Mouse (Mus musculus): ENCODE data around the gene D130043K22Rik. TPM values are rescaled to one million over a fixed set of nuclear protein-coding genes. Genes with fewer than 3 reads are reported as not detected.

Gene D130043K22Rik
- polyA plus RNA-seq, 1 experiment from 2014 or later, result 0.11 TPM

DNA sequence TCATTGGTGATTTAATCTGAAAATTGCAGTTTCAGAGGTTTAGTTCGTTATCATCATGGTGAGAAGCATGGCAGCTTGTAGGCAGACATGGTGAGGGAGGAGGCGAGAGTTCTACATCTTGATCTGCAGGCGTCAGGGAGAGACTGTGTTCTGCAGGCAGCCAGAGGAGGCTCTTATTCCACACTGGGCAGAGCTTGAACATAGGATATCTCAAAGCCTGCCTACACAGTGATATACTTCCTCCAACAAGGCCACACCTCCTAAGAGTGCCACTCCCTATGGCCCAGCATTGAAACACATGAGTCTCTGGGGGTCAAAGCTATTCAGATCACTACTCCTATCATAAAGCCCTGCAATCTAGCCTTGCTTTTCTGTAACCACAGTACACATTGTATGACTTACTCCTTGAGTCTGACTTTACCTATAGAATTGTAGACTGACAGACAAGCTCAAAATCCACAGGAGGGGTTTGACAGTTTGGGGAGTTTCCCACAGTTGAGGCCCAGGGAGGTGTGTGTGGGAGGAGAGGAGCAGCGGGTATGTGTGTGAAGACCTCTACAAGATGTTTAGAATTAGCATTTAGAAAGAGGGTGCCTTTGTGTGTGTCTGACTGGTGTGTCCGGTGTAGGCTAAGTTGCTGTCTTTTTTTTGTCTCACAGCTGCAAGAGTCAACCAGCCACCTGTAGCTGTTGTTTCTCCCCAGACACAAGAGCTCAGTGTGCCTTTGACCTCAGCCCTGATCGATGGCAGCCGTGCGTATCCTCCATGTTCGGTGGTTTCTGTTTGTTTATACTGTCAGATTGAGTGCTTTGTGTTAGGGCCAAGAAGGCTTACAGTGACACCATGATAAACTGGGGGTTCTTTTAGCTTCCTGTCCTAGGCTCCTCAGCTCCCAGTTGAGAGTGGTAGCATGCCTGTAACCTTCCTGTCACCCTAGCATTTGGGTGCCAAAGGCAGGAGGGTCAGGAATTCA lies 21.8 kb downstream of the D130043K22Rik start:
- Histone ChIP-seq H3K4me1 (ENCODE audit: control insufficient read depth, insufficient read depth, low read length) (no peaks in the 10 kb centered on the region), H3K27me3 (ENCODE audit: control insufficient read depth, insufficient read depth, low read length) (no peaks in the 10 kb centered on the region), H3K27ac (replicated peaks; ENCODE audit: low read depth, low read length) (no peak overlapping the region), H3K9ac (ENCODE audit: low read length) (no peak overlapping the region), H3K9me3 (ENCODE audit: control insufficient read depth, low read length) (no peaks in the 10 kb centered on the region), H3K36me3 (ENCODE audit: control insufficient read depth, insufficient read depth, low read length) (no peaks in the 10 kb centered on the region), H3K4me2 (ENCODE audit: low read depth, severe bottlenecking) (no peak overlapping the region), H3K4me3 (ENCODE audit: low read depth, low read length) (no peak overlapping the region)
- no peak for ATAC-seq (ENCODE audit: insufficient number of reproducible peaks, low FRiP score, low TSS enrichment, low read depth)
- 84% methylated on average over 9 of the region's 9 CpGs for WGBS
- DNase-seq (ENCODE audit: low spot score), result no peak

DNA sequence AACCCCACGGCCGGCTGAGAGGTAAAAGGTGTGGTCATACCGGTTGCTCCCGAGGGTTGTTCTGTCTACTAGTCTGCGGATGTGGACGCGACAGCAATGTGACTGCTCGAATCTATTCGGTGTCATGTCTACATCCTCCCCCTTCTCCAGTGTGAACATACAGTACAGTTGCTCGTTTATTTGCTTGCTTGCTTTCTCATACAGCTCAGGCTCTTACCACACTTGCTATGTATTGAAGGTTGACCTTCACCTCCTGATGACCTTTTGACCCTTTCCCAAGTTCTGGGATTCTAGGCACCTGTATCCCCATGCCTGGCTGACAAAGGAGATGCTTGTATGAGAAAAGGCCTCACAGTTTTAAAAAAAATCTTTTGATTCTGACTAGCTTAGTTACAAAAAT lies 22.9 kb downstream of the D130043K22Rik start:
- Histone ChIP-seq H3K4me2 (ENCODE audit: low read depth, severe bottlenecking) (no peak overlapping the region), H3K36me3 (ENCODE audit: control insufficient read depth, insufficient read depth, low read length) (no peaks in the 10 kb centered on the region), H3K4me1 (ENCODE audit: control insufficient read depth, insufficient read depth, low read length) (no peaks in the 10 kb centered on the region), H3K27me3 (ENCODE audit: control insufficient read depth, insufficient read depth, low read length) (no peaks in the 10 kb centered on the region), H3K9me3 (ENCODE audit: control insufficient read depth, low read length) (no peaks in the 10 kb centered on the region), H3K27ac (replicated peaks; ENCODE audit: low read depth, low read length) (no peak overlapping the region), H3K4me3 (ENCODE audit: low read depth, low read length) (no peak overlapping the region), H3K9ac (ENCODE audit: low read length) (no peak overlapping the region)
- 89% methylated on average over 10 of the region's 10 CpGs for WGBS
- DNase-seq (ENCODE audit: low spot score) (no peak), ATAC-seq (ENCODE audit: insufficient number of reproducible peaks, low FRiP score, low TSS enrichment, low read depth) (no peak)

DNA sequence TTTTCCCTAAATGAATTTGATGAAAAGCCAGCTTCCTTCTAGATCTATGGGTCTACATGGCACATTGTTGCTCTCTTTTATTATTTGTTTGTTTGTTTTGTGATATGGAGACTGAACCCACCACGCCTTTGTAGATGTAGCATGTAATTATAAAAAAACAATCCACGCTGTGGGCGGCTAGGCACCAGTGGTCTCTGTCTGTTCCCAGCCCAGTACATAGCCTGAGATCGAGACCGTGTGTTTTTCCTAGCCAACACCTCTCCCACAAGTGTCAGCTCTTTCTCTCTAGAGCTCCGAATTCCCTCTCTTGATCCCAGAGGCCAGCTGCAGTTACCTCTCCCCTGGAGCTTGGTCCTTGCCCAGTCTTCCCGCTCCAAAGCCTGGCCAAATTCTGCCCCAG lies 23.3 kb downstream of the D130043K22Rik start:
- Histone ChIP-seq H3K4me3 (ENCODE audit: low read depth, low read length) (no peak overlapping the region), H3K27ac (replicated peaks; ENCODE audit: low read depth, low read length) (no peak overlapping the region), H3K36me3 (ENCODE audit: control insufficient read depth, insufficient read depth, low read length) (no peaks in the 10 kb centered on the region), H3K27me3 (ENCODE audit: control insufficient read depth, insufficient read depth, low read length) (no peaks in the 10 kb centered on the region), H3K4me1 (ENCODE audit: control insufficient read depth, insufficient read depth, low read length) (no peaks in the 10 kb centered on the region), H3K9me3 (ENCODE audit: control insufficient read depth, low read length) (no peaks in the 10 kb centered on the region), H3K9ac (ENCODE audit: low read length) (no peak overlapping the region), H3K4me2 (ENCODE audit: low read depth, severe bottlenecking) (no peak overlapping the region)
- ATAC-seq (ENCODE audit: insufficient number of reproducible peaks, low FRiP score, low TSS enrichment, low read depth) (no peak), DNase-seq (ENCODE audit: low spot score) (no peak)
- WGBS, result 90% methylated on average over 7 of the region's 7 CpGs

DNA sequence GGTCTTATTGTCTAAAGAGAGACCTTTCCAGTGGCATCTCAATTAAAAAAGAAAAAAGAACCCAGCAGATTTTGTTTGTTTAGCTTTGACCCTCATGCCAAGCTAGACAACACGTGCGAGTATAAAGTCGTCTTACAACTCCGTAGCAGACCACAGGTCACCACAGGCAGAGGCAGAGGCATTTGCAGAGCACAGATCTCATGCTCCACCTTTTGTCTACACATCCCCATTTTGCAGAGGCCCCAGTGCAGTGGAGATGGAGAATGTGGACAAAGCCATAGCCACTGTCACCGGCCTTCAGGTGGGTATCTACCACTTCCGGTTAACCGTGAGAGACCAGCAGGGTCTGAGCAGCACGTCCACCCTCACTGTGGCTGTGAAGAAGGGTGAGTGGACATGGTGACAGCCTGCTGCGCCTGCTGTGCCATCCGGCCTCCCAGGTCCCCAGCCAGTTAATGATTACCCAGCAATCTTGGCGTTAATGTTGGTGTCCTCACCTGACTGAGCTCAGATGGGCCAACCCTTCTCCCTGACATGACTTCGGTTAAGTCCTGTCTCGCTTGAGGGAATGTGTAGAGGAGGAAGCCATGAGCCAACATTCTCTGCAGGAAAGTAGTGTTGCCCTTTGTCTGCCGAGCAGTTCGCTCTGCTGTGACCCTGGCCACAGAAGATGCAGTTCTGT lies 34.6 kb downstream of the D130043K22Rik start:
- DNase-seq (ENCODE audit: low spot score) (no peak), ATAC-seq (ENCODE audit: insufficient number of reproducible peaks, low FRiP score, low TSS enrichment, low read depth) (no peak)
- Histone ChIP-seq H3K9me3 (ENCODE audit: control insufficient read depth, low read length) (no peaks in the 10 kb centered on the region), H3K27ac (replicated peaks; ENCODE audit: low read depth, low read length) (no peak overlapping the region), H3K36me3 (ENCODE audit: control insufficient read depth, insufficient read depth, low read length) (no peaks in the 10 kb centered on the region), H3K4me3 (ENCODE audit: low read depth, low read length) (no peak overlapping the region), H3K4me2 (ENCODE audit: low read depth, severe bottlenecking) (no peak overlapping the region), H3K27me3 (ENCODE audit: control insufficient read depth, insufficient read depth, low read length) (no peaks in the 10 kb centered on the region), H3K9ac (ENCODE audit: low read length) (no peak overlapping the region), H3K4me1 (ENCODE audit: control insufficient read depth, insufficient read depth, low read length) (no peaks in the 10 kb centered on the region)
- WGBS, result 91% methylated on average over 15 of the region's 15 CpGs

DNA sequence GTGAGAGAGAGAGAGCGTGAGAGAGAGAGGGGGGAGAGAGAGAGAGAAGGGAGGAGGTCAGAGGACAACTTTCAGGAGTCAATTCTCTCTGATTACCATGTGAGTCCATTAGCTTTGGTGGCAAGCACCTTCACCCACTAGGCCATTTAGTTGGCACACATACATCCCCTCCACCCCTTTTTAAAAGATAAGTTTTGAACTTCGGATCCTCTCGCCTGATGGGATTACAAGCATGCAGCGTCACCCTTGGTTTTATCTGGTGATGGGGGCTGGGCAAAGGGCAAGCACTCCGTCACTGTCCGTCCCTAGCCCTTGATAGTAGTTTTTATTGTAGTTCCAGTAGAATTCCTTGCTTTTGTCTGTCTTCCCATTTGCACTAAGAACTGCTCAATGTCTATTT lies 35.3 kb downstream of the D130043K22Rik start:
- Histone ChIP-seq H3K36me3 (ENCODE audit: control insufficient read depth, insufficient read depth, low read length) (no peaks in the 10 kb centered on the region), H3K4me1 (ENCODE audit: control insufficient read depth, insufficient read depth, low read length) (no peaks in the 10 kb centered on the region), H3K4me3 (ENCODE audit: low read depth, low read length) (no peak overlapping the region), H3K9ac (ENCODE audit: low read length) (no peak overlapping the region), H3K27me3 (ENCODE audit: control insufficient read depth, insufficient read depth, low read length) (no peaks in the 10 kb centered on the region), H3K27ac (replicated peaks; ENCODE audit: low read depth, low read length) (no peak overlapping the region), H3K9me3 (ENCODE audit: control insufficient read depth, low read length) (no peaks in the 10 kb centered on the region), H3K4me2 (ENCODE audit: low read depth, severe bottlenecking) (no peak overlapping the region)
- ATAC-seq (ENCODE audit: insufficient number of reproducible peaks, low FRiP score, low TSS enrichment, low read depth) (no peak), DNase-seq (ENCODE audit: low spot score) (no peak)
- 86% methylated on average over 6 of the region's 6 CpGs for WGBS

DNA sequence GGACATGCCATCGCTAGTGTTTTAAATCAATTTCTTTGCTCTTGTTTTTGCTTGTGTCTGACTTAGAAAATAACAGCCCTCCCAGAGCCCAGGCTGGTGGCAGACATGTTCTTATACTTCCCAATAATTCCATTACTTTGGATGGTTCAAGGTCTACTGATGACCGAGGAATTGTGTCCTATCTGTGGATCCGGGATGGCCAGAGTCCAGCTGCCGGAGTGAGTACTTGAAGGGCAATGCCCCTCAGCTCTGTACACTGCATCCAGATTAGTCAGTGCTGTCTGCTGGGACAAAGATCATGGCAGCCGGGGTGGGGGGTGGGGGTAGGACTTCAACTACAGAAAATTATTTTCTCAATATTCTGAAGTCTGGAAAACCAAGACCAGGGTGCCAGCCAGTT lies 35.8 kb downstream of the D130043K22Rik start:
- Histone ChIP-seq H3K36me3 (ENCODE audit: control insufficient read depth, insufficient read depth, low read length) (no peaks in the 10 kb centered on the region), H3K4me2 (ENCODE audit: low read depth, severe bottlenecking) (no peak overlapping the region), H3K9me3 (ENCODE audit: control insufficient read depth, low read length) (no peaks in the 10 kb centered on the region), H3K4me3 (ENCODE audit: low read depth, low read length) (no peak overlapping the region), H3K4me1 (ENCODE audit: control insufficient read depth, insufficient read depth, low read length) (no peaks in the 10 kb centered on the region), H3K27ac (replicated peaks; ENCODE audit: low read depth, low read length) (no peak overlapping the region), H3K27me3 (ENCODE audit: control insufficient read depth, insufficient read depth, low read length) (no peaks in the 10 kb centered on the region), H3K9ac (ENCODE audit: low read length) (no peak overlapping the region)
- no peak for DNase-seq (ENCODE audit: low spot score)
- 92% methylated on average over 5 of the region's 5 CpGs for WGBS
- no peak for ATAC-seq (ENCODE audit: insufficient number of reproducible peaks, low FRiP score, low TSS enrichment, low read depth)

DNA sequence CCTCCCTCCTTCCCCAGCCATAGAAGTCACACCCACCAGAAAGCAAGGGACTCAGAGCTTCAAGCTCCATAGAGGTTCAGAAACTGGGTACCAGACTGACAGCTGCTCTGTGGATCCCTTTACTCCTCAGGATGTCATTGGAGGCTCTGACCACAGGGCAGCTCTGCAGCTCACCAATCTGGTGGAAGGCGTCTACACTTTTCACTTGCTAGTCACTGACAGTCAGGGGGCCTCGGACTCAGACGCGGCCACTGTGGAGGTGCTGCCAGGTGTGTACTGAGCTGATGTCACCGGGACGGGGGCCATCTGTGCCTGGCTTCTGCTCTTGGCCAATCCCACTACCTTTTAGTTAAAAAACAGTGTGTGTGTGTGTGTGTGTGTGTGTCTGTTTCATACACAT lies 37.5 kb downstream of the D130043K22Rik start:
- DNase-seq (ENCODE audit: low spot score), result no peak
- 93% methylated on average over 6 of the region's 6 CpGs for WGBS
- H3K4me2 ChIP-seq (ENCODE audit: low read depth, severe bottlenecking), result no peak overlapping the region

DNA sequence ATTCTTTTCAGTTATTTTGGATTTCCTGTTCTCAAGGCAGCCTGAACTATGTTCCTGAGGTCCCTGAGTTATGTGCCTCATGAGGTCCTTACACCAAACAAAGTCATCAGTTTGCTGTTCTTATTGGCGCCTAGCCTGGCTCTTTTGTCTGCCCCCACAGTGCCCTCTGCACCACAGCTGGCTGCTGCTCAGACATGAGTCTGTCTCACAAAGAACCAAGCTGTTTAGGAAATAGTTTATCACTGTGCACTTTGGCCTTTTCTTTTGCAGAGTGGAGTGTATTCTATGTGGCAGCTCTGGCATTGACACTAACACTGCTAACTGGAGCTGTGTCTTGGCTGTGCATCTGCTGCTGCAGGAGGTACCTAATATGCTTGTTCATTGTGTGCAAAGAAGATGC lies 44.6 kb downstream of the D130043K22Rik start:
- DNase-seq (ENCODE audit: low spot score), result no peak
- H3K36me3 ChIP-seq (ENCODE audit: control insufficient read depth, insufficient read depth, low read length), result no peaks in the 10 kb centered on the region
- 84% methylated on average over 1 of the region's 1 CpGs for WGBS
- no peak overlapping the region for H3K4me3 ChIP-seq (ENCODE audit: low read depth, low read length)
- no peak for ATAC-seq (ENCODE audit: insufficient number of reproducible peaks, low FRiP score, low TSS enrichment, low read depth)
- no peak overlapping the region for H3K27ac ChIP-seq (replicated peaks; ENCODE audit: low read depth, low read length)
- H3K9ac ChIP-seq (ENCODE audit: low read length), result no peak overlapping the region
- H3K9me3 ChIP-seq (ENCODE audit: control insufficient read depth, low read length), result no peaks in the 10 kb centered on the region
- H3K4me1 ChIP-seq (ENCODE audit: control insufficient read depth, insufficient read depth, low read length), result no peaks in the 10 kb centered on the region
- H3K27me3 ChIP-seq (ENCODE audit: control insufficient read depth, insufficient read depth, low read length), result no peaks in the 10 kb centered on the region
- no peak overlapping the region for H3K4me2 ChIP-seq (ENCODE audit: low read depth, severe bottlenecking)

More for the DNA sequence above, 37.5 kb downstream of the D130043K22Rik start:
- H3K27ac ChIP-seq (replicated peaks; ENCODE audit: low read depth, low read length), result no peak overlapping the region
- H3K9me3 ChIP-seq (ENCODE audit: control insufficient read depth, low read length), result no peaks in the 10 kb centered on the region
- ATAC-seq (ENCODE audit: insufficient number of reproducible peaks, low FRiP score, low TSS enrichment, low read depth), result no peak
- H3K4me3 ChIP-seq (ENCODE audit: low read depth, low read length), result no peak overlapping the region
- no peaks in the 10 kb centered on the region for H3K4me1 ChIP-seq (ENCODE audit: control insufficient read depth, insufficient read depth, low read length)
- H3K36me3 ChIP-seq (ENCODE audit: control insufficient read depth, insufficient read depth, low read length), result no peaks in the 10 kb centered on the region
- no peak overlapping the region for H3K9ac ChIP-seq (ENCODE audit: low read length)
- no peaks in the 10 kb centered on the region for H3K27me3 ChIP-seq (ENCODE audit: control insufficient read depth, insufficient read depth, low read length)
